In the genomic region with DNA sequence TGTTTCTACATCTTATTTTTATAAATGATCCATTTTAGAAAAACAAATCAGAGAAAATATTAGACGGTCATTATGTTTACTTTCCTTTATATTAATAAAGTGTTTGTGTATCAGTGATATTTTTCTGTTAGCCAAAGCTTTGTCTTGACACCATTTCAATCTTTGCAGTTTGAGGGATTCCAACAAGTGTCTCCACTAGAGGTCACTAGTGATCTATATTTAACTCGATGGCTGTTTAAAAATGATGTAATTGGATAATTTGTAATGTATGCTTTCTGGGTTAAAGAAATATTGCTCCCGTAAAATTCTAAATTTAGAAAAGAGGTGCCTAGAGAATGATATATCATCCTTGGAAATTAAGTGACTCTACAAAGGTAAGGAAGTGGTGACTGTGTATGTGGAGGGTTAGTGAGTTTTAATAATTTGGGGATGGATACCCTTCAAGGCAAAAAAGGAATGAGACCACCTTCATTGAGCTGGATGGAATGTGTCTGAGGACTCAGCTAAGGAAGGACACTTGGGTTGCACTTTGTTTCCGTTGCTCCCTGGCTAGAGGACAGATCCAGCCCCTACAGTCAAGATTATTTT, we compare ENCODE assay signal across 10 mouse cellular contexts. TPM values are rescaled to one million over a fixed set of nuclear protein-coding genes. Genes with fewer than 3 reads are reported as not detected.
DNase-seq lines count a peak whose midpoint lies in the region; ATAC-seq and TF ChIP-seq lines count a peak whose summit lies in the region.
"Had no signal": no experiment of that assay in that cellular context is flagged by ENCODE, and none has a peak within 500 bp of the region (broad histone marks: within the 10 kb centered on the region; RNA-seq: fewer than 3 reads in every experiment).

No protein-coding gene starts in this region.

- H3K27me3 ChIP-seq in kidney, adult 2 months (replicated peaks; ENCODE audit: control insufficient read depth, insufficient read depth, low read length), result no peaks in the 10 kb centered on the region
- no peaks in the 10 kb centered on the region for H3K27me3 ChIP-seq in forebrain, embryonic 16.5 days (replicated peaks; ENCODE audit: control insufficient read depth, insufficient read depth, low read length)
- H3K27me3 ChIP-seq: heart, embryonic 15.5 days; liver, embryonic 15.5 days had no signal

- no peak for TF ChIP-seq CTCF in kidney, adult 2 months (conservative IDR thresholded peaks at IDR 0.05; ENCODE audit: insufficient read depth, insufficient read length, low read depth, low read length)

- H3K4me1 ChIP-seq in kidney, adult 2 months (ENCODE audit: control insufficient read depth, insufficient read depth, low read length), result no peaks in the 10 kb centered on the region
- H3K4me1 ChIP-seq in forebrain, embryonic 16.5 days (replicated peaks; ENCODE audit: control insufficient read depth, insufficient read depth, low read length), result no peaks in the 10 kb centered on the region
- H3K4me1 ChIP-seq: heart, embryonic 15.5 days; liver, embryonic 15.5 days had no signal

- no peak overlapping the region for H3K27ac ChIP-seq in kidney, adult 2 months (ENCODE audit: insufficient read depth, low read depth, low read length)
- H3K27ac ChIP-seq in forebrain, embryonic 16.5 days (ENCODE audit: low read length), result no peak overlapping the region
- H3K27ac ChIP-seq: heart, embryonic 15.5 days; liver, embryonic 15.5 days had no signal

- H3K9me3 ChIP-seq in forebrain, embryonic 16.5 days (ENCODE audit: control insufficient read depth, low read length), result peaks cover 2% of the 10 kb centered on the region; the same call in 1 of the 2 replicates
- H3K9me3 ChIP-seq: heart, embryonic 15.5 days; liver, embryonic 15.5 days had no signal

- H3K4me2 ChIP-seq in forebrain, embryonic 16.5 days (ENCODE audit: low read length), result no peak overlapping the region
- H3K4me2 ChIP-seq: heart, embryonic 15.5 days; liver, embryonic 15.5 days had no signal

- no peaks in the 10 kb centered on the region for H3K36me3 ChIP-seq in kidney, adult 2 months (ENCODE audit: control insufficient read depth, insufficient read depth, low read length)
- H3K36me3 ChIP-seq in forebrain, embryonic 16.5 days (ENCODE audit: control insufficient read depth, insufficient read depth), result no peaks in the 10 kb centered on the region
- H3K36me3 ChIP-seq: heart, embryonic 15.5 days; liver, embryonic 15.5 days had no signal

- H3K9ac ChIP-seq in forebrain, embryonic 16.5 days (replicated peaks; ENCODE audit: low read depth, low read length), result no peak overlapping the region
- H3K9ac ChIP-seq: heart, embryonic 15.5 days; liver, embryonic 15.5 days had no signal

- ATAC-seq in forebrain, embryonic 16.5 days, result 0 out of 2 replicates have a peak, but pooled peaks have one; percentile 20
- no peak for ATAC-seq in erythroblast, adult 5-6 weeks (replicated peaks; ENCODE audit: low FRiP score, poor library complexity, severe bottlenecking)

- TF ChIP-seq POLR2A in kidney, adult 2 months (IDR thresholded peaks at IDR 0.05; ENCODE audit: low read depth, low read length), result no peak

- peak; percentile 20 for DNase-seq in kidney, adult 2 months
- DNase-seq in kidney, postnatal 10 days, result no peak
- DNase-seq in A20 (ENCODE audit: low read depth, low spot score), result peak; percentile 43
- DNase-seq in MEL-GATA-1-ER (ENCODE audit: extremely low read depth, low read depth), result peak; percentile 32
- no peak for DNase-seq in spleen, postnatal 14 days (ENCODE audit: low spot score in 2 of 2)
- DNase-seq in neural tube, embryonic 10.5 days (ENCODE audit: extremely low spot score, low spot score), result no peak

- 12% methylated on average over 4 of the region's 4 CpGs for WGBS in kidney, adult 2 months
- WGBS in forebrain, embryonic 16.5 days, result 19% methylated on average over 4 of the region's 4 CpGs

- H3K4me3 ChIP-seq in kidney, adult 2 months (ENCODE audit: insufficient read depth, low read depth, low read length), result no peak overlapping the region
- no peak overlapping the region for H3K4me3 ChIP-seq in forebrain, embryonic 16.5 days (replicated peaks; ENCODE audit: low read length)
- H3K4me3 ChIP-seq: heart, embryonic 15.5 days; liver, embryonic 15.5 days had no signal

RNA-seq across cellular contexts. Expression of a gene that starts 21.2 kb away (rescaled TPM):
- polyA plus RNA-seq in kidney, adult 2 months (2012; rRNA removed), result 16.0 and 17.9 TPM in 2 replicates
- polyA plus RNA-seq in forebrain, embryonic 16.5 days (2015; fragmentation: Nextera tagmentation; extraction: Ambion mirVana), result 31.5 and 40.1 TPM in 2 replicates
- 6.1 and 17.5 TPM in 2 replicates for total RNA-seq in erythroblast, adult 5-6 weeks (2015; ENCODE audit: low replicate concordance)
- total RNA-seq in erythroblast, adult 5-6 weeks (2017; ENCODE audit: low replicate concordance), result 3.5 and 4.2 TPM in 2 replicates

RNA-seq across cellular contexts. Expression of a gene that starts 56.6 kb away (rescaled TPM):
- 6.6 and 6.9 TPM in 2 replicates for polyA plus RNA-seq in kidney, adult 2 months (2012; rRNA removed)
- 40.6 and 53.9 TPM in 2 replicates for polyA plus RNA-seq in forebrain, embryonic 16.5 days (2015; fragmentation: Nextera tagmentation; extraction: Ambion mirVana)
- total RNA-seq in erythroblast, adult 5-6 weeks (2015; ENCODE audit: low replicate concordance), result 2.7 and 7.9 TPM in 2 replicates
- total RNA-seq in erythroblast, adult 5-6 weeks (2017; ENCODE audit: low replicate concordance), result 7.7 and 10.1 TPM in 2 replicates

Comparison
In these comparisons a context has a peak if more than half of its experiments do, and no peak if none do; other contexts are left out.
1. DNase-seq: peak in kidney, adult 2 months (single experiment), A20 (single experiment) and MEL-GATA-1-ER (single experiment); none in kidney, postnatal 10 days (single experiment), spleen, postnatal 14 days (0 of 2) and neural tube, embryonic 10.5 days (single experiment).